Mouse (Mus musculus) brain, embryonic 18.5 days (tissue): ENCODE results near the gene Coq8a.

Experiments
- DNase-seq: peaks from one replicate; pipeline ENCODE4 v3.0.0-alpha.2; 2012; ENCODE audit warnings: low read depth, low spot score

Gene Coq8a

GRCm38 (mm10) chr1:180116525-180116924 lies 82.9 kb downstream of the Coq8a start:
- no peak for DNase-seq
